Mouse (Mus musculus) thymus, postnatal 14 days (tissue): ENCODE measurements around the gene Epb41l5.

Source experiments
- DNase-seq: peaks from one replicate; pipeline ENCODE4 v3.0.0; 2021

The Epb41l5 gene

DNA sequence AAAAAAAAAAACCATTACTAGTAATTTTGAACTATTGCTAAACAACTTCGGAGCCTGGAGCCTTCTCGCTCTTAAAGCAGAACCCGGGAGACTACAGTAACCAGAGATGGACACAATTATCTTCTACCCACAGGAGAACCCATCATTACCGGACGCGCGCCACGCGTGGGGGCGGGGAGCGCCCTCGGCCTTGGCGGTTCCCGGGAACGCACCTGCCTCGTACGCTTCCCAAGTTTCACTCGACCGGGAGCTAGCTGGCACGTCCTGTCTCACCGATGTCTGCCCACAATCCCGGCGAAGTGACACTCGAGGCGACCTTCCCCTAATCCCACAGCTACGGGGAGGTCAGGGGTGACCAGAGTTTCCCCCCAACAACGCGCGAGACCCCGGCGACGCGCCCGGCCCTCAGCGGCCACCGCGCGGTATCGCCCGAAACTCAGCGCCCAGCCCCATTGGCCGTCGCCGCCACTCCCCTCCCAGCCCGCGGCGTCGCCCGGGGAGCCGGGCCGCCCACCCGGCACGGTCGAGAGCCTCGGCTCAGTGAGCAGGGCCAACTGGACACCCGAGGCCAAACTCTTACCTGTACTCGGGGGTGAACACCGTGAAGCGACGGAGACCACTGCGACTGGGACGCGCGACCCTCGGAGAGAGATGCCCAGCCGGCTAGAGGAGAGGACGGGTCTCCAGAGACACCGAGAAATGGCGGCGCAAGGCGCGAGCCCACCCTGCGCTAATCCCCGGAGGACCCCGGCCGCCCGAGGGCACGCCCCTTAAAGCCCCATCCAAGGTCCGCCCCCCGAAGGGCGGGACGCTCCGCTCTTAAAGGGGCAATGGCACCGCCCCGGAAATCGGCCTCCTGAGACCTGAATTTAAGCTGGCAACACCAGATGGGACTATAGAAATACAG is at the start of gene Epb41l5:
Gene Epb41l5, minus strand, starts transcription at position 796 of the 907 bp plus-strand sequence.
- DNase-seq = peak; percentile 85

GRCm38 (mm10) chr1:119696860-119697259 is 48.1 kb upstream of the Epb41l5 start:
- DNase-seq = no peak

- no peak for DNase-seq
Observed at GRCm38 (mm10) chr1:119685773-119686558, 37.2 kb upstream of the Epb41l5 start.

GRCm38 (mm10) chr1:119681663-119682213 is 32.9 kb upstream of the Epb41l5 start:
- no peak for DNase-seq

DNA sequence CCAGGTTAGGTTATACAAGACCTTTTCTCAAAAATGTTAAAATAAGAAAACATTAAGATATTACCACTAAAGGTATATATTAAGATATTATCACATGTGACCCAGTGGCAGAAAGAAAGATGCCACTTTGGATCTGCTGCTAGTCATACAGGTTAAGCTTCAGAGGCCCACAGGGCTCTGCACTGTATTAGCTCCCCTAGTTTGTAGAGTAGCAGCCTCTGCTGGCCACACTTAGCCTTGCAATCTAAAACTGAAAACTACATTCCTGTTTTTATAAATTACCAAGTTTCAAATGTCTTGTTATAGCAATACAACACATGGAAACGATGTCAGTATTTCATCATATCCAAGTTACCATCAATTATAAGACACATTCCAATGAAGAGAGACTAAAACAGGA is 26.2 kb upstream of the Epb41l5 start:
- peak; percentile 30 for DNase-seq

DNA sequence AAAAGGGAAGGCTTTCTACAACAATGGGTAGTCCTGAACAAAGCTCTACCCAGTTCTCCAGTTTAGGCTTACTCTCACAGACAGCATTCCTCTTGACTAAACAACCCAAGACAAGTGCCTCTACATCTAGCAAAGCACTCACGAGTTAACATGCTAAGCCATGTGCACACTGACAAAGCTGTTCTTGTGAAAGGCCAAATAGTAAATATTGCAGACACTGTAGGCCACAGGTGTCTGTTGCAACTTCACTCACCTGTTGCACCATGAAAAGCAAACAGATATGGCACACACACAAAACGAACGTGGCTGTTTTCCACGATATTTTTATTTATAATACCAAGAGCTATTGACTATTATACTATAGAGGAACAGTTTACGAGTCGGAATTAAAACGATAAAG is 18.1 kb upstream of the Epb41l5 start:
- DNase-seq = no peak

- peak; percentile 12 for DNase-seq
Observed at GRCm38 (mm10) chr1:119654307-119654706, 5.5 kb upstream of the Epb41l5 start.

GRCm38 (mm10) chr1:119650386-119650785 is 1.6 kb upstream of the Epb41l5 start:
- no peak for DNase-seq

- no peak for DNase-seq
Observed at GRCm38 (mm10) chr1:119649627-119650026, 827 bp upstream of the Epb41l5 start.

- DNase-seq = no peak
Observed at GRCm38 (mm10) chr1:119646356-119646755, 2.4 kb downstream of the Epb41l5 start.

DNA sequence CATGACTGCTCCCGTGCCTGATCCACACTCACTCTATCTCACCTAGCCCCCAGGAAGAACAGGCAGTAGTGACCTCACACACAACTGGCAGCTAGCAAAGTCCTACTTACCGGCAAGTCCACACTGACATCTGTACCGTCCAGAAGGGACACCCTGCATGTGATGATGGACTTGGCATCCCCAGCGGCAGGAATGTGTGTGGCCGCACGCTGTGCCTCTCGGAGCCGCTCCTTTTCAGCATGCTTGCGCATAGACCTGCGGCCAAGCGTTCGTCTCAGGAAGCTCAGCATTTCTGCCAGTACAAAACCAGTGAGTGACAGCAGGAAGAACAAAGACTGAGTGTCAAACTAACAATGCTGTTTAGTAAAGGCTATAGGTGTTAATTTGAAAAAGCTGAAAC is 6.4 kb downstream of the Epb41l5 start:
- DNase-seq = no peak

- DNase-seq = no peak
Observed at GRCm38 (mm10) chr1:119641090-119641812, 7.5 kb downstream of the Epb41l5 start.

GRCm38 (mm10) chr1:119640006-119640405 is 8.8 kb downstream of the Epb41l5 start:
- no peak for DNase-seq

- no peak for DNase-seq
Observed at GRCm38 (mm10) chr1:119637188-119638023, 11.4 kb downstream of the Epb41l5 start.

- no peak for DNase-seq
Observed at GRCm38 (mm10) chr1:119634746-119635145, 14.1 kb downstream of the Epb41l5 start.

DNA sequence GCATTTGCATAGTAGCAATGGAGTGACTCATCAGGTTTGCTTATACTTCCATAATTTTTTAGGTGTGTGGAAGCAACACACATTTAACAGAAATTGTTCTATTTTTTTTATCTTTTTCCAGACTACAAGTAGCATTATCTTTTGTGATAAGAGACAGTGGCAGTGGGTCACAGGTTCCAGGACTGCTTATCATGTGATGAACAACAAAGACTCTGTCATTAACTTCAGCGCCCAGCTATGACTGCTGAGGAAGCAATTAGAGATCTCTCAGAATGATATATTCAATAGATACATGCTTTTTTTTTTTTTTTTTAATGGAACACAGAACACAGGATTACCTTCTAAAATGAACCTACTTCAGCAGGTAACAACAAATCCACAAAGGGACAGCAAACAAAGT is 18.4 kb downstream of the Epb41l5 start:
- DNase-seq = no peak

DNA sequence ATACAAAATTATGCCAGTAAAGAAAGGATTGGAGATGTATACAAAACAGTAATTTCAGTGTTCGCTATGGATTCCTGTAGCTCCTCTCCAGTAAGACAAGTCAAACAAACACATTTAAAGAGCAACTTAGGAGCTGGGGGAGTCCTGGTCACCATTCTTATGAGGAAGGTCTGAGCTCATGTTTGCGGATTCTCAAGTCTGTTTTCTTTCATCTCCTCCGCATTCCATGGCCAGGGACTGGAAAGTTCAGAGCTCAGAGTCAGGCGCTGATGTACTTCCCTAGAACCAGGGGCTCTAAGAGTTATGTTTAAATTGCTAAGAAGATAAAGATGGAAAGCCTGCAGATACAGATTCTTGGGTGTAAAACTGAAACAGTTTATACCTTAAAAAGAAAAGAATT is 22.0 kb downstream of the Epb41l5 start:
- no peak for DNase-seq

DNA sequence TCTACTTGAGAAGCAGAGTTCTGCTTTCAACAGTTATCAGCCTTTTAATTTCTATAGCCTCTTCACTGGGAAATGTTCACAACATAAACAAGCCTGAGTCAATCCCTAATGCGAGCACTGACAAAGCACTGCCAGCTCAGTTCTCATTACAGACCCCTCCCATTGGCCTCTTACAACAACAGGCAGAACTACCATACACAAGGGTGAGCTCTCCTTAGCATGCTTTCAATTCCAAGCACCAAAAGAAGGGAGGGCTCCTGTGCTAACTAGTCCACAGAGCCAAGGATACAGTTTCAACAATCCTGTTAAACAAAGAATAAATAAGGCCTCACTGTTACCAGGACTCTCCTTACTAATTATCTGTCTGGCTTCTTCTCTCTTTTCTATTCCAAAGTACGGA is 24.4 kb downstream of the Epb41l5 start:
- no peak for DNase-seq

DNA sequence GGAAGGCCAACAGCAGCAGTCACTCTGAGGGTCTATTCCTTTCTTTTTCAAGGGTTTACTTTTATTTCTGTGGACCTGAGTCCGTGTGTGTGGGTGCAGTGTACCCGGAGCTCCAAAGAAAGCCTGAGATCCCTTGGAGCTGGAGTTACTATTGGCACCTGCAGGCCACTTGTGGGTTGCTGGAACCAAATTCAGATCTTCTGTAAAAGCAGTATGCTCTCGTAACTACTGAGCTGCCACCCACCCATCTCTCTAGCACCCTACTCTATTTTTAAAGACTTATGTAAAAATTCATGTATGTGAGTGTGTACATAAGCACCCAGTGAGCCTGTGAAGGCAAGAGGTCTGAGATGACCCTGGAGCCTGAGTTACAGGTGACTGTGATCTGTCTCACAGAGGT is 43.4 kb downstream of the Epb41l5 start:
- DNase-seq = no peak

DNA sequence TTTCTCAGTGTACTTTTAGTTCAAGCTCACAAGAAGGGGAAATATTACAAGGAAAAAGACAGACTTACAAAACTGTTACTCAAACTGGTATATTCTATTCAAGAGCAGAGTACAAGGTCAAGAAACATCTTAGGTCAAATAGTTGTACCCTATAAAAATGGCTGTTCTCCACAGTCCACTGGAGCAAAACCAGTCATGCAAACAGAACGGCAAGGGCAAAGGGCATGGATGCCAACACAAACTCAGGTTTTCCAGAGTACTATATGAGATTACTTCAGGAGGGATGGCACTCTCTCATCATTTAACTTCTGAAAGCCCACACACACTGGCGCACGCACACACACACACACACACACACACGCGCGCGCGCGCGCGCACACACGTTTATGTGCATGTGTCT is 46.4 kb downstream of the Epb41l5 start:
- no peak for DNase-seq

DNA sequence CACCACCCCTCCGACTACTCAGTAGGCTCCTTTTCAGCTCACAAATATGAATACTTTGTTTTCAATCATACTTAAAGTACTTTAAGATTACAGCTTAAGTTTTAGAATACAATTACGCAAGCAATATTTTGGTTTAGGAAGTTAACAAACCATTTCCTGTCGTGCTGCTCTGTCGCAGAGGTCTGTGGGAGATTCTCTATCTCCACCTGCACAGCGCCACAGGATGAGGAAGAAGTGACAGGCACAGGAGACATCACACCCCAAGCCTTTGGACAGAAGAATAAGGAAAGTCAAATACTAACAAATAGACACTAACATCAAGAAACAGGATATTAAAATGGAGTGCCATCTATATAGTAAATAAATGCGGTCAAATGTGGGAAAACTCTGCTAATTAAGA is 49.9 kb downstream of the Epb41l5 start:
- peak; percentile 5 for DNase-seq

GRCm38 (mm10) chr1:119596954-119597480 is 51.8 kb downstream of the Epb41l5 start:
- DNase-seq = no peak
